Mouse (Mus musculus) urinary bladder, adult 2 months (tissue): ENCODE results near the gene Adgrg2. TPM values are rescaled to one million over a fixed set of nuclear protein-coding genes. Genes with fewer than 3 reads are reported as not detected.

Source experiments
- DNase-seq: peaks from one replicate; pipeline ENCODE4 v3.0.0; 2022; ENCODE audit warnings: low spot score
- polyA plus RNA-seq: library from polyadenylated mRNA; depleted of rRNA; stranded (reverse); fragments of >200 nt; gene quantifications from 2 replicates; pipeline ENCODE4 v1.2.3, GENCODE M21; 2012; rRNA removed

Adgrg2 gene
- polyA plus RNA-seq, 1 experiment: 3.9 TPM

DNA sequence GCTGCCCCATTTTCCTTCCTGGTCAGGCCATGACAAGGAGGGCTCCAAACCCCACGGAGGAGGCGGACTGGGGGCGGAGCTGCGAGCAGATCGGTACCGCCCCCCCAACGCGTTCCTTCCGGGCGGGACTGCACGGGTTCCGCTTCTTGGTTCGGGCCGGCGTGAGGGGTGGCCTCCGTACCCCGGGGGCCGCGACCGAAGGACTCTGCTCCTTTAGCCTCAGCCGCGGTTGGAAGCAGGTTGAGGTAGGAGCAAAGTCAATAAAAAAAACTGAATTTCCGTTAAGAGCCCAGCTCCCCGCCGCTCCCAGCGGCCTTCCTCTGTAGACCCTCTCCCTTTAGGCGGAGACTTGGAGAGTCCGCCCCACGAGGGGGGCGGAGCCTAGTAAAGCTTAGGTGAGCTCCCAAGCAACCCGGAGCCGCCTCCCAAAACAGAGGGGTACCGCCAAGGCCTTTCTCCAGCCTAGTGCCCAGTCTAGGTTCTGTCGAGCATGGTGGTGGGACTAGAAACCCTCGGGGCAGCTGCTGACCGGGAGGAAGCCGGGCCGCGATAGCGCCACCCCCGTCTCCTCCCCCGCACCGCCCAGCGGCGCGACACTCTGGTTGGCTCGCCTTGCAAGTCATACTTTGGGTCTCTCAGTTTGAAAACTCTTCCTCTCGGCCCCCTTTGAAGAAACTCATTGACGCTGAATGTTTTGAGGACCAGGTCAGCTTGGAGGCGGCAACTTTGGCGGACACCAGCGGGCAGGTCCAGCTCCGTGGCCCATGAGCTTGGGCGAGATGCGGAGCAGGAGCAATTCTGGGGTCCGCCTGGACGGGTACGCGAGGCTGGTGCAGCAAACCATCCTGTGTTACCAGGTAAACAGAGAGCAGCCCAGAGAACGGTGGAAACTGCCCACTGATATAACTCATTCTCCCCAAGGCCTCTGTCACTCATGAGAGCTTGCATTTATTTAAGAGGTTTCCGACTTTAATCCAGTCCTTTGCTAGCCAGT is 111.9 kb downstream of the Adgrg2 start, which contains the start of gene Phka2:
Gene Phka2, plus strand, starts transcription at position 119 of the 994 bp plus-strand sequence.
- peak; percentile 64 for DNase-seq

DNA sequence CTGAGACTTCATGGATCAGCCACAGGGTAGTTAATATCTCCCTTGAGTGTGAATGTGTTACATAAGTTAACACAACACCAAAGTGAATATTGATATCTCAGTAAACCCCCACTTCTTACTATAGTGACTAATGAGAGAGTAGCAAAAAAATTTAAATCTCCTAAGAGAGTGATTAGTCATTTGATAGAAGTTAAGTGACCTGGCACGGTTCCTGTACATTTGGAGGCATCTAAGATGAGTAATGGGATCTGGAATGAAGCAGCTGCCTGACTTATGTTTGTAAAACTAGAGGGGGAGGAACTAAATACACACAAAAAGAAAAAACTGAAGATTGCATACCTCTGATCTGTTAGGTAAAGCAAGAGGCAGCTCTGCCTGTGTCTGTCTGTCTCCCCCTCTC is 118.6 kb downstream of the Adgrg2 start:
- DNase-seq: no peak

DNA sequence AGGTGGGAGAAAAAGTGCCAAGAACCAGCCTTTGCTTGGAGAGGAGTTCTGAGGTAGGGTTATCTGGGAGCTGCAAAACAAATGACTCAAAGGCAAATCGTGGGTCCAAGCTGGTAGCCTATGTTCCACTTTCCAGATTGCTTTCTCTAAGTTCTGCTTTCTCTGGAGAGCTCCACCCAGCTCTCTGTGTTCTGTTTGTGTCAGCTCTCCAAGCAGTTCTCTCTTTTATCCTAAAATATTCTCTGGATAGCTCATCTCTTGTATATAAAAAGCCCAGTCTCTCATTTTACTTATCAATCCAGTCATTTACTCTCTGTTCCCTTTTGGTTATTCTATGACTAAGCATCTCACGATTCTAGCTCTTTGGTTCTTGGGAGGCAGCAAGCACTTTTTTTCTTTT is 119.7 kb downstream of the Adgrg2 start:
- no peak for DNase-seq

DNA sequence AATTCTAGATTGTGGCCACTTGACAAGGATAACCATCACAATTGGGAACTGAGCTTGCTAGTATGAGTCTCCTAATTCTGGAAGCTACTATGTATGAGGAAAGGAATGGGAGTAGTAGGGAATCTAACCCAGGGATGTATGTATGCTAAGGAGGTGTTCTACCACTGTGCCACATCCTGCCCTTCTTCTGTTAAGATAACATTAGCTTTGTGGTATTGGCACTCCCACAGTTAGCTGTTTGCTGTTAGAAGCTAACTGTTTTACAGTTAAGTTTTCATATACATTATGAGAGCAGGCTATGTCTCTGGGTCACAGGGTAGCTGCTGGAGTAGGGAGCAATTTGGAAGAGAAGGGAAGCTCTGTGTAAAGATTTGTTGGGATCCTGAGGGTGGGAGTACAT is 125.5 kb downstream of the Adgrg2 start:
- DNase-seq: no peak

DNA sequence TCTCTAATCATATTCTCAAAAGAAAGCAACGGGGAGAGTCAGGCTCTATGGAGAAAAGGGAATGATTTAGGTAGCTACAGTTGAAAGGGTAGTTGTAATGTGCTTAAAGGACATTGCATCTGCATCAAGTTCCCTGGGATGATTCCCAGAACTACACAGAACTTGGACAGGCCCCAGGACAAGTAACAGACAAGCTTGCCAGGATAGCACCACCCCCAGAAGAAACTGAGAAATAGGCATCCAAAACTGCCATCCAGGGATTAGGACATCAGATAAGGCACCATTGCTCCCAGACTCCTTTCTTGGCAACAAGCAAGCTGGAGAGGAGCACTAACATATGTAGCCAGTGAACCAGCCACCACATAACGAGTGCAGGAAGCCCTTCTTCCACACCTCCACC is 152.3 kb downstream of the Adgrg2 start:
- no peak for DNase-seq

Other genes starting within 250 kb of the Adgrg2 start
- gene Phka2, start 111.5 kb downstream of the Adgrg2 start, polyA plus RNA-seq: 18.8 and 19.1 TPM in 2 replicates